Mouse (Mus musculus) G1E (cell line): ENCODE measurements around the gene Coa4. TPM values are rescaled to one million over a fixed set of nuclear protein-coding genes. Genes with fewer than 3 reads are reported as not detected.

Experiments used
- ATAC-seq: 2 replicates; pipeline ENCODE4 v1.8.0; 2016; ENCODE audit warnings: mild to moderate bottlenecking; ENCODE audit not compliant: insufficient number of reproducible peaks, poor library complexity, low FRiP score, severe bottlenecking; ENCODE audit errors: extremely low read depth
- DNase-seq: peaks from one replicate; pipeline ENCODE4 v3.0.0; 2012; ENCODE audit warnings: low spot score
- H3K27me3 ChIP-seq: 2 replicates; pipeline ENCODE4 v1.6.1; 2012; ENCODE audit warnings: mild to moderate bottlenecking, low read length, inconsistent platforms; ENCODE audit not compliant: insufficient read depth
- H3K36me3 ChIP-seq: replicated peaks from 2 replicates; pipeline ENCODE3; 2012; ENCODE audit warnings: mild to moderate bottlenecking, inconsistent platforms
- H3K4me1 ChIP-seq: 2 replicates; pipeline ENCODE4 v1.6.1; 2012; ENCODE audit warnings: low read depth, low read length, inconsistent platforms, mixed read lengths; ENCODE audit not compliant: insufficient read depth
- H3K4me3 ChIP-seq: 2 replicates; pipeline ENCODE4 v1.5.1; 2012; ENCODE audit warnings: low read depth, mild to moderate bottlenecking, inconsistent platforms, low read length, moderate library complexity, mixed read lengths
- H3K9me3 ChIP-seq: replicated peaks from 2 replicates; pipeline ENCODE4 v1.6.1; 2012; ENCODE audit warnings: inconsistent platforms
- CTCF ChIP-seq: IDR thresholded peaks from 2 replicates; pipeline ENCODE4 v1.5.1; 2012; ENCODE audit warnings: low read depth, low read length, inconsistent platforms, mixed read lengths
- GATA1 ChIP-seq: IDR thresholded peaks from 2 replicates; pipeline ENCODE4 v1.6.1; 2012; ENCODE audit warnings: borderline replicate concordance, low read length, inconsistent platforms, mixed read lengths
- GATA2 ChIP-seq: IDR thresholded peaks from 2 replicates; pipeline ENCODE4 v1.6.1; 2012; ENCODE audit warnings: low read depth, low read length, inconsistent platforms, borderline replicate concordance
- POLR2AphosphoS5 ChIP-seq: IDR thresholded peaks from 2 replicates; pipeline ENCODE4 v1.6.1; 2012; ENCODE audit warnings: low read depth, low read length, inconsistent platforms; ENCODE audit not compliant: insufficient replicate concordance
- TAL1 ChIP-seq: conservative IDR thresholded peaks from 2 replicates; pipeline ENCODE4 v1.6.1; 2012; ENCODE audit warnings: low read depth, low read length, inconsistent platforms, mixed read lengths
- polyA plus RNA-seq: library from polyadenylated mRNA; stranded (reverse); fragments of >175 nt; gene quantifications from 2 replicates; pipeline ENCODE4 v1.2.3, GENCODE M21; 2012
- total RNA-seq, 2 experiments: library from RNA; stranded (forward) in 1 of 2; stranded (reverse) in 1 of 2; fragments of 200-1000 nt in 1 of 2; fragments of >200 nt in 1 of 2; fragmentation: Nextera tagmentation in 1 of 2; gene quantifications; 2 replicates each; pipeline ENCODE4 v1.2.3; 2014 to 2017

Gene Coa4
- total and polyA plus RNA-seq, 3 experiments: 9.1 to 22.0 (median 20.0) TPM

DNA sequence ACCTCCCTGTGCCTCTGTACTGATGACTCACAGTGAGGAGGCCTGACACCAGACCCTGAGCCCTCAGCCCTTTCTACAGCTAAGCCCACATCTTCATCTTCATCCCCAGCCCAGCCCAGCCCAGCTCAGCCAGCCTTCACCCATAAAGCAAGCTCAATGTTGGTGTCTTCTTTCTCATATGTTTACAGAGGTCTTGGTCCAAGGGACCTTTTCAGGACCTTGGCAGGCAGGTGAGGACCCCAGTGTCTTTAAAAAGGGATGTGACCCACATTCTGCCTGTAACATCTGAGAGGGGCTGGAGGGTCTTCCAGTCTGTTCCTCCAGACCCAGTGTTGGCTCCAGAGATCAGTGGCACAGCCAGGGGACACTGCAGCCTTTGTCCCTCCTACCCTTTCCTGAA is 37.4 kb upstream of the Coa4 start:
- peaks cover 13% of the 10 kb centered on the region for H3K27me3 ChIP-seq
- H3K9me3 ChIP-seq: no peaks in the 10 kb centered on the region
- ATAC-seq: no peak
- peaks cover 66% of the 10 kb centered on the region for H3K36me3 ChIP-seq
- no peak overlapping the region for H3K4me3 ChIP-seq
- DNase-seq: no peak
- TF ChIP-seq GATA2 (no peak), CTCF (no peak), POLR2AphosphoS5 (no peak), TAL1 (no peak), GATA1 (no peak)
- peaks cover 94% of the 10 kb centered on the region for H3K4me1 ChIP-seq

DNA sequence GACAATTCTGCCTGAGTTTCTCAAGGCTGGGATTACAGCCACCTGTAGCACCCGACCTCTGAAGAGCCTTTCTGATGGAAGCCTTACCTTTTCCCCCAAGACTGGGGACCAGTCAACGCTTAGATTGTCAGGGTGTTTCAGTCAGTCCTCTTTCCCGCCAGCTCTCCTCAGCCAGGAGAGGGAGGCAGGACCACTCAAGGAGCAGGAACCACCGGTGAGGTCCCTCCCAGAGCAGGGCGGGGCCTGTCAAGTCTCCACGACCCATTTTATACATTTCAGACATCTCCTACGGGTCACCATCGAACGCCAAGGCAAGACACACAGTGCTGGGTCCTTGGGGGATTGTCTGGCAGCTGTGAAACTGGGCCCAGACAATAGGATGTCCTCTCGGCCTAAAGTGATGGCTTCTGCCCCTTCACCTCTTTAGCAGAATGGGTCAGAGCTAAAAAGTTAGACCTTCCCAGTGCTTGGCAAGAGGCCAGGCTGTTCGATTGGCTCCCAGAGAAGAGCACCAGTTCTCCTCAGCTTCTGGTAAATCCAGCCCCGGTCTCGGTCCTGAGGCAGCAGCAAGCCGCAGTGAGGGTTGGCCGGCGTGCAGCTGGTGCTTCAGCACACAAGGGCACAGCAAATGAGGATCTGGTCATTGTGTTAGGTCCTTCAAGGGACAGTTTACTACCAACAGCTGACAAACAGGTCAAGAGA is 36.4 kb upstream of the Coa4 start:
- H3K36me3 ChIP-seq: peaks cover 57% of the 10 kb centered on the region
- no peak for DNase-seq
- no peak for TF ChIP-seq CTCF
- TF ChIP-seq GATA2: no peak
- no peak for TF ChIP-seq GATA1
- TF ChIP-seq TAL1: no peak
- no peak for TF ChIP-seq POLR2AphosphoS5
- ATAC-seq: no peak
- no peaks in the 10 kb centered on the region for H3K9me3 ChIP-seq
- H3K4me3 ChIP-seq: no peak overlapping the region; the same call in 1 of the 2 replicates
- peaks cover 20% of the 10 kb centered on the region for H3K27me3 ChIP-seq
- peaks cover 88% of the 10 kb centered on the region for H3K4me1 ChIP-seq

GRCm38 (mm10) chr7:100501027-100501843 is 35.6 kb upstream of the Coa4 start:
- Histone ChIP-seq H3K27me3 (peaks cover 26% of the 10 kb centered on the region), H3K4me3 (no peak overlapping the region; the same call in 1 of the 2 replicates), H3K4me1 (peaks cover 81% of the 10 kb centered on the region), H3K9me3 (no peaks in the 10 kb centered on the region), H3K36me3 (peaks cover 49% of the 10 kb centered on the region)
- ATAC-seq: no peak
- no peak for DNase-seq
- TF ChIP-seq GATA1 (no peak), GATA2 (no peak), POLR2AphosphoS5 (peak; percentile 44; the same call in 1 of the 2 replicates), TAL1 (no peak), CTCF (no peak)

- Histone ChIP-seq H3K36me3 (peaks cover 43% of the 10 kb centered on the region), H3K9me3 (no peaks in the 10 kb centered on the region), H3K4me1 (peaks cover 78% of the 10 kb centered on the region), H3K27me3 (peaks cover 31% of the 10 kb centered on the region), H3K4me3 (no peak overlapping the region)
- TF ChIP-seq TAL1 (no peak), CTCF (no peak), GATA2 (no peak), POLR2AphosphoS5 (no peak; the same call in 1 of the 2 replicates), GATA1 (no peak)
- DNase-seq (no peak), ATAC-seq (no peak)
Observed at GRCm38 (mm10) chr7:100501844-100502373, 35.0 kb upstream of the Coa4 start.

- ATAC-seq: peak; percentile 11; the same call in 1 of the 2 replicates
- H3K9me3 ChIP-seq: no peaks in the 10 kb centered on the region
- no peak for DNase-seq
- H3K36me3 ChIP-seq: peaks cover 37% of the 10 kb centered on the region
- H3K4me3 ChIP-seq: no peak overlapping the region
- peaks cover 72% of the 10 kb centered on the region for H3K4me1 ChIP-seq
- no peak for TF ChIP-seq TAL1
- TF ChIP-seq POLR2AphosphoS5: peak; percentile 90
- TF ChIP-seq GATA2: no peak
- TF ChIP-seq GATA1: no peak
- H3K27me3 ChIP-seq: peaks cover 33% of the 10 kb centered on the region
Observed at GRCm38 (mm10) chr7:100502374-100502922, 34.4 kb upstream of the Coa4 start.

GRCm38 (mm10) chr7:100503076-100503475 is 33.8 kb upstream of the Coa4 start:
- DNase-seq: no peak

More at GRCm38 (mm10) chr7:100503076-100503475, 33.8 kb upstream of the Coa4 start:
- Histone ChIP-seq H3K36me3 (peaks cover 31% of the 10 kb centered on the region), H3K9me3 (no peaks in the 10 kb centered on the region), H3K4me1 (peaks cover 66% of the 10 kb centered on the region), H3K4me3 (no peak overlapping the region), H3K27me3 (peaks cover 39% of the 10 kb centered on the region)
- TF ChIP-seq GATA1: no peak
- TF ChIP-seq TAL1: no peak
- peak; percentile 10; the same call in 1 of the 2 replicates for TF ChIP-seq POLR2AphosphoS5
- no peak for TF ChIP-seq CTCF
- 0 out of 2 replicates have a peak, but pooled peaks have one; percentile 3 for ATAC-seq
